Mouse (Mus musculus): Measurements from ENCODE around the gene Olfr1044.
"Not testable (repeated sequence)": the region's sequence is repeated elsewhere in the genome, so short reads cannot be mapped to it uniquely, and the experiment has no call there.

Gene Olfr1044

GRCm38 (mm10) chr2:86177720-86178119, at the start of gene Olfr1044:
Gene Olfr1044 (minus strand): TSS chr2:86177820.
- no peak for DNase-seq (ENCODE audit: low spot score)

- no peak for DNase-seq (ENCODE audit: low spot score)
Measured at GRCm38 (mm10) chr2:86219214-86219613, 41.6 kb upstream of the Olfr1044 start, which contains the start of gene Olfr1046. Gene Olfr1046 (minus strand): TSS chr2:86219314.

DNA sequence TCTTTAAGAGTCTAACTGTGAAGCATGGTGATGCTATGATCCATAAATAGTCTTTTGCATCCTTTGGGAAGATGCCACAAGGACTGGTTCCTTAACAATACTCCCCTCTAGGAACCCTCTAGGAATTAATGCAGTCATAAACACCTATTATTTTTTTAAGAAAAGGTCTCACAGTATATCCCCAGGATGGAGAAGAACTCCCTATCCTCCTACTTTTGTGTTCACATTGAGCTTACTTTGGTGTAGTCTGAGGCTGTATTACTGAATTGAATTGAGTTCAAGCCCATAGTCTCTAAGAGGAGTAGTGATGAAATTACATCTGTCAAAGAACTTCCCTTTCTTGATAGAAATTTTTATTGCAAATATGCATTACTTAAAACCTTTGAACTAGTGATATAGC, 25.3 kb upstream of the Olfr1044 start, which contains the start of gene Olfr1045:
Olfr1045 (minus strand) TSS at position 101 of the 400 bp plus-strand sequence.
- no peak for DNase-seq (ENCODE audit: low spot score)

- no peak for DNase-seq (ENCODE audit: low spot score)
Measured at GRCm38 (mm10) chr2:86195863-86196262, 18.2 kb upstream of the Olfr1044 start.

DNA sequence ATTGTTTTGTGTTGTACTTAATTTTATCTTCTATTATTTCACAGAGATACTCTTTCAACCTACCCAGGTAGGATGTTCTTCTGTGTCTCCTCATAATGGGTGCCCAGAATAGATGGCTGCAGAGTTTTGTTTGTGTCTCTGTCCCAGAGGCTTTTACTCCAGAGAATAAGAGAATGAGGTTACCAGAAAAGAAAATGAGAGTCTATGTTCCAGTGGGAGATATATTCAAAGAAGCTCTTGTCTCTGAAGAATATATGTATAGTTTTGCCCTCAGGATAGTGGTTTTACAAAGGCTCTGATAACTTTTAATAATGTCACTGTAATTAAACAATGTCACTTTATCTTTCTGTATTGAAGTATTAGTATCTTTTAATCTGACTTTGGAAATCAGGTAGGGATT, 8.0 kb upstream of the Olfr1044 start, which contains the start of gene Olfr52:
Olfr52 (minus strand) TSS at position 101 of the 400 bp plus-strand sequence.
- DNase-seq (ENCODE audit: low spot score): no peak

DNA sequence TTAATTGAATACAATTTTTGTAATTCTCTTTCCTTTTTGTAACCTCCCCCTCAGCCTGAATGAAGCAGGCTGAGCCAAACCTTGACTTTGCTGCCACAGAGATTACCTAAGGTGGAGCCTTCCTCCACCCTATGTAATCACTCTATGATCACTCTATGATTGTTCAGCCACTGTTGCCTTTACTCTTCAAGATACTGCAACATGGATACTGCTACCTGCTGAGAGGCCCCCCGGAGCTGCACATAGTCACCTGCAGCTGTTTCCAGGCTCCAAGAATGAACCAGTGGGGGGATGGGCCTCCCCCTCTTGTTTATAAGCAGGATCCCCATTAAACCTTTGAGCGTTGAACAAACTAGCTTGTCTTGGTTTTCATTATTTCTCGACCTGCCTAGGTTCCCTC, 2.3 kb upstream of the Olfr1044 start:
- no peak for DNase-seq (ENCODE audit: low spot score)

GRCm38 (mm10) chr2:86175422-86175821, 2.2 kb downstream of the Olfr1044 start:
- DNase-seq (ENCODE audit: low spot score): not testable (repeated sequence)

DNA sequence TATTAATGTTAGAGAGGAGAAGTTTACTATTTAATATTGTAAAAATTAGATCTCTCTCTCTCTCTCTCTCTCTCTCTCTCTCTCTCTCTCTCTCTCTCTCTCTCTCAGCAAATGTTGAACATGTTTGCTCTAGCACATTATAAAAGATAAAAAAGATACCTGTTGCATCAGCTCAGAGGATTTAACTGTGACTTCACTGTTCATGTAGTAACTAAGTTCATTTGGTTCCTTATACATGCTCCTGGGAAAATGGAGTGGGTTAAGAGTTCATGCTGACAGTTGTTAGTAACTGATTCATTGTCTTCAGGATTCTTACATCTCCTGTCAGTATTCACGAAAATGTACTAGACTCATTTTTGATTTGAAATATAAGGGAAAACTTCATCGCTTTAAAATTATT, 10.2 kb downstream of the Olfr1044 start, which contains the start of gene Olfr1043:
Olfr1043 (minus strand) TSS at position 101 of the 400 bp plus-strand sequence.
- DNase-seq (ENCODE audit: low spot score): no peak

DNA sequence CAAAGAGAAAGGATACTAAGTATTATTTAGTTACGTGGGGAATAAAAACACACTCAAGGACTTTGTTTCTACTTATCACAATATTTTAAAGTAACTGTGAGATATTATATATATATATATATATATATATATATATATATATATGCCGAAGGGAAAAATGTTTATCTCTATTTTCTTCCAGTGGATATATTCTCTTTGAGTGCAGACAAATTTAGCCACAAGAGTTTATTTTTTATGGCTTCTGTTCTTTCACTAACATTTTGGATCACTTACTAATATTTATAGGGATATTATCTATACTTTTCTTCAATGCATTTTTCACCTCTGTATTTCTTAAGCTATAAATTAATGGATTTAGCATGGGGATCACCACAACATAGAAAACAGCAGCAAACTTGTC, 15.9 kb downstream of the Olfr1044 start, which contains the start of gene Olfr1042:
Olfr1042 (minus strand) TSS at position 101 of the 400 bp plus-strand sequence.
- no peak for DNase-seq (ENCODE audit: low spot score)

DNA sequence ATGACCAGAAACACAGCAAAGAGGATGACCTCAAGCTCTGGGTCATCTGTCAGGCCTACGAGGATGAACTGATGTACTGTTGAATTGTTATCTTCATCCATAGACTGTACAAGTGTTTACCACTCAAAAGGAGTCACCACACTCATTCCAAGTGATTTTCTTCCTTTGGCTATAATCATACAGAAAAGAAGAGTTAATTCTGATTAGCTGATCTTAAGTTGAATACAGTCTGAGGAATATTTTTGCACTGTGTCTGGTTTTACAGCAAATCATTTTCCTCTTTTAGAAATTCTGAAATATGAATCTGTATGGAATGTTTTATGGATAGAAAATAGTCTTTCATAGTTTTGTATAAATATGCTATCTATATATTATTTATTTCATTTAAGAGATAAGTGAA, 31.0 kb downstream of the Olfr1044 start, which contains the start of gene Olfr1040:
Olfr1040 (minus strand) TSS at position 101 of the 400 bp plus-strand sequence.
- no peak for DNase-seq (ENCODE audit: low spot score)

DNA sequence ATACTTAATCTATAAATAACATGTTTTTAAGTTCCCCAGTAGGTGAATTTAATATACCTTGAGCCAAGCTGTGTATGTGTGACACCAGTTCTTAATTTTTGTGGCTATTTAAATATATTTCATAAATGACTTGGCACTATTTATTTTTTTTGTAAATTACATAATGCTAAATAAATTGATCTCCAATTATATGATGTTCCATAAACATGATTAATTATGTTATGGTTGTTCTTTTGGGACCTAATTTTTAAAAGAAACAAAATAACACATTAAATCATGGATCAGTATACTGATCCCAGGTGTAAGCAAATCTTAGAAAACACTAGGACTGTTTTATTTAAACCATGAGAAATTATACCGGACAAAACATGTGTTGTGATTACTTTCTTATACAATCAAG, 41.8 kb downstream of the Olfr1044 start, which contains the start of gene Olfr1039:
Olfr1039 (minus strand) TSS at position 101 of the 400 bp plus-strand sequence.
- no peak for DNase-seq (ENCODE audit: low spot score)

Data from layer of hippocampus, adult 9-10 months (tissue).